Mouse (Mus musculus) ES-CJ7 (cell line): Measurements from ENCODE around the gene Polr2j.
"Not testable (repeated sequence)": the region's sequence is repeated elsewhere in the genome, so short reads cannot be mapped to it uniquely, and the experiment has no call there.

Experiments
- DNase-seq: peaks from one replicate; pipeline ENCODE4 v3.0.0; 2011; ENCODE audit warnings: low read depth, low spot score

Polr2j gene

GRCm38 (mm10) chr5:136104511-136104910 lies 11.9 kb upstream of the Polr2j start:
- DNase-seq = peak; percentile 93

- no peak for DNase-seq
Measured at GRCm38 (mm10) chr5:136108486-136108885, 7.9 kb upstream of the Polr2j start.

- no peak for DNase-seq
Measured at GRCm38 (mm10) chr5:136109042-136109441, 7.4 kb upstream of the Polr2j start.

- peak; percentile 81 for DNase-seq
Measured at GRCm38 (mm10) chr5:136113546-136113945, 2.9 kb upstream of the Polr2j start.

GRCm38 (mm10) chr5:136116784-136117112 lies 317 bp downstream of the Polr2j start:
- DNase-seq = no peak

- no peak for DNase-seq
Measured at GRCm38 (mm10) chr5:136122165-136122564, 5.7 kb downstream of the Polr2j start.

- DNase-seq = peak; percentile 98
Measured at GRCm38 (mm10) chr5:136135571-136136291, 19.3 kb downstream of the Polr2j start, which contains the start of the genes Lrwd1 and Alkbh4. Lrwd1 (minus strand) TSS chr5:136136074. Alkbh4 (plus strand) TSS chr5:136136146.

GRCm38 (mm10) chr5:136136292-136136990 lies 20.0 kb downstream of the Polr2j start:
- DNase-seq = peak; percentile 45

- peak; percentile 75 for DNase-seq
Measured at GRCm38 (mm10) chr5:136137658-136138274, 21.3 kb downstream of the Polr2j start.

GRCm38 (mm10) chr5:136139393-136139792 lies 23.0 kb downstream of the Polr2j start:
- DNase-seq = no peak

- no peak for DNase-seq
Measured at GRCm38 (mm10) chr5:136140057-136140482, 23.6 kb downstream of the Polr2j start.

GRCm38 (mm10) chr5:136142746-136143145 lies 26.3 kb downstream of the Polr2j start:
- peak; percentile 58 for DNase-seq

GRCm38 (mm10) chr5:136143161-136143755 lies 26.8 kb downstream of the Polr2j start:
- peak; percentile 51 for DNase-seq

GRCm38 (mm10) chr5:136144606-136145430 lies 28.4 kb downstream of the Polr2j start:
- no peak for DNase-seq

GRCm38 (mm10) chr5:136146936-136147335 lies 30.5 kb downstream of the Polr2j start:
- DNase-seq = no peak

- DNase-seq = no peak
Measured at GRCm38 (mm10) chr5:136147704-136148103, 31.3 kb downstream of the Polr2j start.

GRCm38 (mm10) chr5:136149134-136149576 lies 32.7 kb downstream of the Polr2j start:
- not testable (repeated sequence) for DNase-seq

GRCm38 (mm10) chr5:136152365-136152764 lies 35.9 kb downstream of the Polr2j start:
- DNase-seq = no peak

GRCm38 (mm10) chr5:136155399-136155798 lies 39.0 kb downstream of the Polr2j start:
- DNase-seq = no peak

- not testable (repeated sequence) for DNase-seq
Measured at GRCm38 (mm10) chr5:136160084-136160483, 43.7 kb downstream of the Polr2j start.
